Mouse (Mus musculus): ENCODE data around the gene Psmc3. TPM values are rescaled to one million over a fixed set of nuclear protein-coding genes. Genes with fewer than 3 reads are reported as not detected.

The Psmc3 gene
- polyA plus RNA-seq, 1 experiment, result 148 TPM

DNA sequence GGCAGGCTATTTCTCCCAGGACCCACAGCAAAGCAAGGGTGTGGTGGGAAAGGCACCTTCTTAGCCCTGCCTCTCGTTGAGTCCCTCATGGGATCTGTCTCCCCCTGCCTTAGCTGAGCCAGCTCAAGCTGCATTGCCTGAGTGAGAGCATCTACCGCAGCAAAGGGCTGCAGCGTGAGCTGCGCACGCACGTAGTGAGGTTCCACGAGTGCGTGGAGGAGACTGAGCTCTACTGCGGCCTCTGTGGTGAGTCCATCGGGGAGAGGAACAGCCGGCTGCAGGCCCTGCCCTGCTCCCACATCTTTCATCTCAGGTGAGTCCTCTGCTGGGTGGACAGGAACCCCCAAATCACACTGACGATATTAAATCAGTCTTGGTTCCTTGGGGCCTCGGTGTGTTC lies 9.1 kb upstream of the Psmc3 start:
- TF ChIP-seq GATA1 (IDR thresholded peaks at IDR 0.05; ENCODE audit: low read length), result no peak

DNA sequence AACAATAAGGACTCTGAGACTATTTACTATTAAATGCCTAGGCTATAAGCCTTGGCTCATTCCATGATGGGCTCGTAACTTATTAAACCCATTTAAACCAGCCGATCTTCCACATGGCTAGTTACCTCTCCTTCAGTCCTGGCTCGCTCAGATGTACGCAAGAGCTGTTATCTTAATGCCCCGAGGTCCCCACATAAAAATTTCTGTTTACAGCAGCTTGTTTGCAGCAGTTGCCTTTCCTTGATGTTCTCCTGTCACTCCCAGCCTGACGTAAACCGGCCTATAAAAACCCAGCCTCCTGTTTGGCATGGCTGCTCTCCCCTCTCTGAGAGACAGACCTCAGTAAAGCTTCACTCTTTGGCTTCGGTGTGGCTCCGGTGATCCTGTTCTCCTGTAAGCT lies 6.5 kb upstream of the Psmc3 start:
- no peak for TF ChIP-seq GATA1 (IDR thresholded peaks at IDR 0.05; ENCODE audit: low read length)

DNA sequence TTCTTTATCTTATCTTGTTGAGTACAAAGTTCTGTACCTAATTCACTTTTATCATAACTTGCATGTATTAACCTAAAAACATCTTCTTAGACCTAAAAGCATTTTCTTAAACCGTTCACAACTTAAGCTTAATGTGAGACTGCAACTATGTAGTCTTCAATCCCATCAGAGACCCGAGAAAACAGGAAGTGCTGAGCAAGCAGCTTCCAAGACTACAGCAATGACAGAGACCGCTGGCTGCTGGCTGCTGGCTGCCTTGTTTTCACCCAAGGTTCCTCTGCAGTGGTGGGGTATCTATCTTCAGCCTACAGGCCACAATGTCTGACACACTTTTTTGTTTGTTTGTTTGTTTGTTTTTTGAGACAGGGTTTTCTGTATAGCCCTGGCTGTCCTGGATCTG lies 1.9 kb upstream of the Psmc3 start:
- no peak for TF ChIP-seq GATA1 (IDR thresholded peaks at IDR 0.05; ENCODE audit: low read length)

DNA sequence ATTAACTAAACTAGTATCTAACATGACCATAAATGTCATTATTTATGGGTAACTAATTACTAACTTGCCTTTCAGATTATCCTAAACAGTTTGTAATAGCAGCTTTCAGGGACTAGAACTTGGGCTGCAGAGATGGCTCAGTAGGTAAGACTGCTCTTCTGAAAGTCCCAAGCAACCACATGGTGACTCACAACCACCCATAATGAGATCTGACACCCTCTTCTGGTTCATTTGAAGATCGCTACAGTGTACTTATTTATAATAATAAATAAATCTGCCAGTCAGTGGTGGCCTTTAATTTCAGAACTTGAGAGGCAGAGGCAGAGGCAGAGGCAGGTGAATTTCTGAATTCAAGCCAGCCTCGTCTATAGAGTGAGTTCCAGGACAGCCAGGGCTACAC lies 1.1 kb upstream of the Psmc3 start:
- TF ChIP-seq GATA1 (IDR thresholded peaks at IDR 0.05; ENCODE audit: low read length), result no peak

DNA sequence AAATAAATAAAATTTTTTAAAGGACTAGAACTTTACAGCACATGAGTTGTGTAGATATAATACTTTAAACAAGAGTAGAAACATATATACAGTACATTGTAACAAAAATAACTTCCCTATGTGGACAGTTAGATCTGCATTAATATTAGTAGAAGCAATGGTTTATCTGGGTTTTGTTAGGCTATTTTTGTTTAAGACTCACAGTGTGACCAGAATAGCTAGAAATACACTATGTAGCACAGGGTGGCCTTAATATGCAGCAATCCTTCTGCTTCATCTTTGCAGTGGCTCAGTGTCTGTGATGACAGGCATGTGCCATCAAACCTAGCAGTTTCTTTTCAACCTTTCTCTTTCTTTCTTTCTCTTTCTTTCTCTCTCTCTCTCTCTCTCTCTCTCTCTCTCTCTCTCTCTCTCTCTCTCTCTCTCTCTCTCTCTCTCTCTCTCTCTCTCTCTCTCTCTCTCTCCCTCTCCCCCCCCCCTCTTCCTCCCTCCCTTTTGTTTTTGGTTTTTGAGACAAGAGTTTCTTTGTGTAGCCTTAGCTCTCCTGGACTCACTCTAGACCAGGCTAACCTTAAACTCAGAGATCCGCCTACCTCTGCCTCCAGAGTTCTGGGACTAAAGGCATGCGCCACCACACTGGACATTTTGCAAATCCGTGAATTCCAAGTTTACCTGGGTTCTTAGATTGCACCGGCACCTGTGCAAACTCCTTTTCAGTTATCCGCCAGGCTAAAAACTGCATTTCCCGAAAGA lies 452 bp upstream of the Psmc3 start:
- no peak for TF ChIP-seq GATA1 (IDR thresholded peaks at IDR 0.05; ENCODE audit: low read length)

DNA sequence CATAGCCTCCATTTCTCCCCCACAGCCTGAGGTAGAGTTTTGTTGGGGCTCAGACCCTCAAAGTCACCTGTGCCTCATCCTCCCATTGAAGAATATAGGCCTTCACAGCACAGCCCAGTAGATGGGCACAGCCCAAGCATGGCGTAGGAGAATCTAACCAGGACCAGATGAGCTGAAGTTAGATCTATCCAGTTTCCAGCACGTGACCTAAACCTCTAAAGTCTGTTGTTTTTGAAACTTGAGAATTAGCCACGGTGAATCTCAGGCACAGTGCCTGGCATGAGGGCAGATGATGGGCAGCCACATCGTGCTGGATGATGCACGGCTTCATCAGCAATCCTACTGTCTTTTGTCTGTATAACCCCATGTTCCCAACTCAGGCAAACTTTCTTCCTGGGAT lies 4.6 kb downstream of the Psmc3 start:
- no peak for TF ChIP-seq GATA1 (IDR thresholded peaks at IDR 0.05; ENCODE audit: low read length)

DNA sequence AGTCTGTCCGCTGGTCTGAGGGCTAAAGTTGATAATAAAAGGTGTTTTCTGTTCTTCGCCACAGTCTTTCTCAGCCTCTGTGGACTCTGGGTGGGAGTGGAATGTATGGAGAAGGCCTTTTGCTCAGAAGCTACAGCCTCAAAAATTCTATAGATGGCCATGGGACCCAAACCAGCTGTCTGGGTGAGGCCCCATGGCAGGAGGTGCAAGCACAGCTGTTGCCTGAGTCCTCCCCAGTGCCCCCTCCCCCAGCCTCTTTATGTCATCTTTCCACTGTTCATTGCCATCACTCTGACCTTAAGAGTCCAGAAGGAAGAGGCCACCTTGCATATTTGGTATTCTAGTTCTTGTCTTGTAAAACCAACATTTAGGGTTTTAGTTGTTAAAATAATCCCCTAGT lies 5.6 kb downstream of the Psmc3 start:
- no peak for TF ChIP-seq GATA1 (IDR thresholded peaks at IDR 0.05; ENCODE audit: low read length)

DNA sequence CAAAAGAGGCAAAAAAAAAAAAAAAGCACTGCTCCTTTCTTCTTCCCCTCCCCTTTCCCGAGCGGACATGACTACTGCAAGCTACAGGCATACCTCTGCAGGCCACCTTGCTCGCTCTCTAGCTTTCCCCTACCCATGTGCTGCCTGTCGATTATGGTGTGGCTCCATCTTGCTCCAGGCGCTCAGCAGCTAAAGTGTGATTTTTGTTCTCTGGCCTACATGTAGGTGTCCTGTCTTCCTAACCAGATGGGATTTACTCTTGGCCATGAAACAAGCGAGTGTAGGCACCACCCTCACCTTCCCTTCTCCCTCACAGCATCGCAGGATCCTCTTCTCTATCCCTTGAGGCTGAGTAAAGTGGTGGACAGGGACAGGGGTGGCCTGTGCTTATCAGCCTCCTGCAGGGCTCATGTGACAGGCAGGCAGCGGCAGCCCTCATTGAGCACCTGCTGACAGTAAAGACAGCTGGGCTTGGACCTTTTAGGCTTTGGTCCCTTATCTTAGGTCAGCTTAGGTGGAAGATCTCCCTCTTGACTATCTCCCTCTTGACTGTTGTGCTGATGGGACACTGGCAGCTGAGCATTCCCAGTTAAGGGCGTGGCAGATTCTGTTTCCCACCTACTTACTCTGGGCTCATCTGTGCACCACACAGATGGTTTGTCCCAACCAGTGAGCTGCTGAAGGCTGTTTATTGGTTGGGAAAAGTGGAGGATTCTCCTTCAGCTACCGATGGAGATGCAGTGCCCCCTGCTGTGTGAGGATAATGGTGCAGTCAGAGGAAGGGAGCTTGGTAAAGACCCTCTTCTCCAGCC lies 6.9 kb downstream of the Psmc3 start:
- TF ChIP-seq GATA1 (IDR thresholded peaks at IDR 0.05; ENCODE audit: low read length), result peak; percentile 40

DNA sequence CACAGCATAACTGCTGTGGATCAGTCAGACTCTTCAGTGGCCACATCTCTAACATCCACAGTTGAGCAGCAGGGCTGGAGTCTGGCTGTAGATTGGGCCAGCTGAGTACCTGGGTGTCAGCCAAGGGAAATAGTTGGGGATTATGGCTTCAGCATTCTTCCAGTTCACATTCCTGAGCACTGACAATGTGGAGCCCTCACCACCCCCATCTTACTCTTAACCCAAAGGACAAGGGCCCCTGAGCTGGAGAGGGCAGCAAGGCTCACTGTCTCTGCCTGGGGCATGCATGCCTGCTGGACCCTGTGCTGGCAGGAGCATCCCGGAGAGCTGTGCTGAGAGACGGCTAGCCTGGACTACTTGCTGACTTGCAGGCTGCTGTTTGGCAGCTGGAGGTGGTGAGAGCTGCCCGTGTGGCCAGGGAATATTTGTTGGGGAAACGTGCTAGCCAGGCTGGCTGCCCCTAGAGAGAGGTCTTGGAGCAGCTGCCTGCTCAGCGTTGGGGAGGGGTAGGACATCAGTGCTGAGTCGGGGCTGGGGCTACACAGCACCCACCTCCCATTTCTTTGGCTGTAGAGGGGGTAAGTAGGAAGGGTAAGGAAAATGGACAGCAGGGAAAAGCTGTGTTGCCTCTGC lies 8.2 kb downstream of the Psmc3 start:
- no peak for TF ChIP-seq GATA1 (IDR thresholded peaks at IDR 0.05; ENCODE audit: low read length)

DNA sequence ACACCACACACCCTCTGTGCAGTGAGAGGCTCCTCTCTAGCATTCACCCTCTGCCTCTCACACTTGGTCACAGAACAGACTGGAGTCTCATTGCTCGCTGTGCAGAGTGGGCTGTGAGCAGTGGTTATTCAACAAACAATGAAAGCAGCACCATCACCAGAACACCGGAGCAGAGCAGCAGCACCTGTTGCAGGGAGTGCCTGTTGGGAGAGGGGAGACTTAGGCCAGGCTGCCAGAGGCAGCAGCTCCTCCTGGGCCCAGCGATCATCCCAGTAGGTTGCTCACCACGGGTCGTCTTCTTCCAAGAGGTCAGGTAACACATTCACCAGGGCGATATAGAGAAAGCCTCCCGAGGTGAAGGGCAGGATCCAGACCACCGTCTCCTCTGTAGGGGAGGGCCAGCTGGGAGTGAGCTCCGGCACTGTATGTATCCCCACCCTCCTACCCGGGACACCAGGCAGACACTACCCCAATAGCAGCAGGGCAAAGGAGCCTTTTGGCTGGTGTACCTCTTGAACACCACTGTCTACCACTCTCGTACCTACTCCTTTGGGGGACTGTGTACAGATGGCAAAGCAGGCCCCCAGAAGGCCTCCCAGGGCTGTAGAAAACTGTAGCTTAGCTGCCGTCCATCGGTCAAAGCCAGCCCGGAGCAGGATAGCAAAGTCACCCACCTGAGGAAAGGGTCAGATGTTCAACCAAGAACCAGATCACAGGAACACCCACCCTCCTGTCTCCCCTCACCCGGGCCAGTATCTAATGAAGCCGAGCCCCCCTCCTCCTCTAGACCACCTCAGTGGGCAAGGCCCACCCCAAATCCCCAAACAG lies 9.2 kb downstream of the Psmc3 start:
- no peak for TF ChIP-seq GATA1 (IDR thresholded peaks at IDR 0.05; ENCODE audit: low read length)

DNA sequence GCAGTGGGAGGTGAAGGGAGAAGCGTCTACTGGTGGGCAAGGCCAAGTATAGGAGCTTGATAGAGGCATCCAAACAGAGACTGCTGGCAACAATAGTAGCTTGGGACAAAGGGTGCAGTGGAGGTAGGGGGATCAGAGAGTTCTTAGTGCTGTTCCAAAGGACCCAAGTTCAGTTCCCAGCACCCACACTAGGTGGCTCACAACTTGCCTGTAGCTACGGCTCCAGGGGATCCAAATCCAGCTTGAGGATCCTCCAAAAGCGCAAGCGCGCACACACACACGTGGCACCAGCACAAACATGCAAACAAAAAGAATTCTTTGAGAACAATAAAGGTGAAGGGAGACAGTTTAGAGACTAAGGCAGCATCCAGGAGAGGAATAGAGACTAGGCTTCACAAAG lies 10.4 kb downstream of the Psmc3 start:
- TF ChIP-seq GATA1 (IDR thresholded peaks at IDR 0.05; ENCODE audit: low read length), result no peak

DNA sequence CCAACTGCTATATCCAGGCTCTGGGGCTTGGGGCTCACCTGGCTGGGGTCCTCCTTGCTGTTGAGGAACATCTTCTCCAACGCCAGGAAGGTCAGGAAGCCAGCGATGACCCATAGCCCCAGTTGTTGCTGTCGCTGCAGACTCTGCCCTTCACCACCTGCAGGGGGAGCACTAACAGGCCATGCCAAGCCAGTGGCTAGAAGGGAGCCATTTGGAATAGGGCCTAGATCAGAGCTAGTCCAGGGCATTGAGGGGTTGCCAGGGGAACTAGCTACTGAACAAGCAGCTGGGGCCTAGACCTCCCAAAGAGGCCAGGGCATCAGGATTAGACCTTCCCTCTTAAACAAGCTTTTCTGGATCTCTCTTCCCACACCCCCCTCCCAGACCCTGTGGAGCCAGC lies 11.7 kb downstream of the Psmc3 start:
- TF ChIP-seq GATA1 (IDR thresholded peaks at IDR 0.05; ENCODE audit: low read length), result no peak

DNA sequence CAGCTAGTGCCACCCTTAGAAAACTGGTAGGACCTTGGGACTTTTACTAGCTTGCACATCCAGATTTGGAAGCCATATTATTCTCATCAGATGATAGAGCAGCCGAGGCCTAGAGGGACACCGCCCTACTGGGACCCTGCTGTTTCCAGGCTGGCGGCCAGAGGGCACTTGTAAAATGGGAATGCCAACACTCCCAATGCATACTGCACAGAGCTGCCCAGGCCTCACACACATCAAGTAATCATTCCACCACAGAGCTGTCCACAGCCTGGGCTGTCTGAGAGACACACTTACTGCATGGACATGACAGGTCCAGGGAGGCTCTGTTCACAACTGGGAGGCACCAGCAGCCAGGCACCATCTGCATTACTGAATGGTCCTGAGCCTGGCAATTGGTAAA lies 12.6 kb downstream of the Psmc3 start:
- TF ChIP-seq GATA1 (IDR thresholded peaks at IDR 0.05; ENCODE audit: low read length), result no peak

DNA sequence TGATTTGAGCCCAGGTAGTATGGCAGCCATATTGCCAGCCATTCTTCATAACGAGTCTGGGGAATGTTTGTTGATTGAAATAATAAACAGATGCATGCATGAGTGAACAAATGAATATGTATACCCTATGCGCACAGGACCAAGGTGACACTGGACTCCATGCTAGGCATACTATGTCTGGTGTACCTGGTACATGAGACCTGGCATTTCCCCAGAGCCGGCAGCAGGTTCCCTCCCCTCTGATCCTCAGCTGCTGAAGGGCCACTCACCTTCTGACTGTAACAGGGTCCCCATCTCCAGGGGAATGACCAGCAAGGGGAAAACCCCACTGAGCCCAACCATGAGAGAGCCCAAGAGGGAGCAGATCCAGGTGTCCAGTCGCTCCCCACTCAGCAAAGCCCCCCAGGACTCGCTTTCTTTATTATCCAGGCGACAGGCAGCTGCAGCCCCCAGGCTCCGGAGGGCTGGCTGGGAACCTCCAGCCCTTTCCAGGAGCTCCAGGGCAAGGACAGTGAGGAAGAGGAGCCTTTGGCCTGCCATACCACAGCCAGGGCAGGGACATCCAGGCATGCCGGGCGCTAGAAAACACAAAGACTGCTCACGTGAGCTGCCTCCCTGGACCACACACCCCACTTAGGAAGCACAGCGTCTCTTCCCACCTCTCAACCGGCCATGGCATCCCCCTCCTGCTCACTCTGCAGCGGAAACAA lies 14.5 kb downstream of the Psmc3 start:
- TF ChIP-seq GATA1 (IDR thresholded peaks at IDR 0.05; ENCODE audit: low read length), result no peak

DNA sequence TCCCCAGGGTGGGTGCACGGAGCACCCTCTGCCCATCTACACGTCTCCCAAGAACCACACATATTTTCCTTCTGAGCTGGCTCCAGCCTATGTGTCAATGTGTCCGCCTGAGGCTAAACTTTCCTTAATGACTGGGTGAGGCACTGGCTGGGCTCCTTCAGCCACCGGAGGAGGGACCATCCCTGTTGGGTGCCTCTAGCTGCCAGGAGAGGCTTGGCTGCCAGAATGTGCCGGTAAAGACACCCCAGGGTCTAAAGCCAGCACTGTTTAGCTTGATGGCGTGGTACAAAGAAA lies 15.0 kb downstream of the Psmc3 start:
- no peak for TF ChIP-seq GATA1 (IDR thresholded peaks at IDR 0.05; ENCODE audit: low read length)

All from G1E-ER4 (cell line).